Mouse (Mus musculus): ENCODE results near the gene Calhm4. TPM values are rescaled to one million over a fixed set of nuclear protein-coding genes. Genes with fewer than 3 reads are reported as not detected.
"Not testable (repeated sequence)": the region's sequence is repeated elsewhere in the genome, so short reads cannot be mapped to it uniquely, and the experiment has no call there.

The Calhm4 gene
- polyA plus RNA-seq, 1 experiment from 2014 or later: not detected

DNA sequence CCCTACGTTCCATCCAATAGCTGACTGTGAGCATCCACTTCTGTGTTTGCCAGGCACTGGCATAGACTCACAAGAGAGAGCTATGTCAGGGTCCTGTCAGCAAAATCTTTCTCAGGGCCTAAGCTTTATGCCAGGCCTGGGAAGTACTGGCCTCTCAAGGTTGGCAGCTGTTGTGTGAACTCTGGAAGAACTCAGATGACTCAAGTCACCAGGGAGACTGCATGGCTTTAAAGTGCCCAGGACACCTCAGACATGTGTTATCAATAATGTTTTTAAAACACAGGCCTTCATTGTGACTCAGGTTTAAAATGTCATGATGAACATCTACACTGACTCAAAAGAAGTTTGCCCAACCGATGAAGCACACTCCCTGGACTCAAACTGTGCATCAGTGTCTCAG, 30.9 kb downstream of the Calhm4 start:
- ATAC-seq (ENCODE audit: low FRiP score) (no peak), DNase-seq (ENCODE audit: low spot score, missing footprints) (no peak)
- H3K27ac ChIP-seq (ENCODE audit: low read depth, low read length): no peak overlapping the region
- H3K27me3 ChIP-seq (ENCODE audit: control insufficient read depth, insufficient read depth, low read length): no peaks in the 10 kb centered on the region
- H3K4me3 ChIP-seq (ENCODE audit: low read depth, low read length): no peak overlapping the region
- H3K9ac ChIP-seq (ENCODE audit: low read length): no peak overlapping the region
- peaks cover 5% of the 10 kb centered on the region for H3K4me1 ChIP-seq (ENCODE audit: control insufficient read depth, insufficient read depth, low read length)
- H3K4me2 ChIP-seq: no peak overlapping the region
- 72% methylated on average over 2 of the region's 2 CpGs for WGBS
- H3K9me3 ChIP-seq (ENCODE audit: control insufficient read depth, low read length): no peaks in the 10 kb centered on the region
- H3K36me3 ChIP-seq (ENCODE audit: control insufficient read depth, insufficient read depth, low read length): no peaks in the 10 kb centered on the region; the same call in 1 of the 2 replicates

DNA sequence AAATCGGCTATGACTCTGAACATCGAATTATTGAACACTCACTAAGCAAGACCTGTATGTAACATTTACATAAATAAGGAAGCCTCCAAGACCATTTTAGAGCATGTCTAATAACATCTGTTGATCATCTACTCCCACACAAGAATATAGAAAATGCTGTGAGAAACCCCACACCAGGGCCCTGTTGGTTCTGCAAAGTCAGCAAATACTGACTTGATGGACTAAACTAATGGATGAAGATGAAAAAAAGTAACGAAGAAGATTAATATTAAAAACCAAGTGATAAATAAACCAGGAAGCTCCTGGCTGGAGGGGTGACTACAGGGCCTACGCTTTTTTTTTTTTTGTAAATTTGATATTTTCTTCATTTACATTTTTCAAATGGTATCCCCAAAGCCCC, 31.5 kb downstream of the Calhm4 start:
- Histone ChIP-seq H3K27me3 (ENCODE audit: control insufficient read depth, insufficient read depth, low read length) (no peaks in the 10 kb centered on the region), H3K27ac (ENCODE audit: low read depth, low read length) (no peak overlapping the region), H3K36me3 (ENCODE audit: control insufficient read depth, insufficient read depth, low read length) (no peaks in the 10 kb centered on the region; the same call in 1 of the 2 replicates), H3K4me3 (ENCODE audit: low read depth, low read length) (no peak overlapping the region), H3K4me1 (ENCODE audit: control insufficient read depth, insufficient read depth, low read length) (no peaks in the 10 kb centered on the region), H3K9me3 (ENCODE audit: control insufficient read depth, low read length) (no peaks in the 10 kb centered on the region), H3K4me2 (no peak overlapping the region), H3K9ac (ENCODE audit: low read length) (no peak overlapping the region)
- WGBS: 95% methylated on average over 4 of the region's 4 CpGs
- no peak for ATAC-seq (ENCODE audit: low FRiP score)
- DNase-seq (ENCODE audit: low spot score, missing footprints): no peak

DNA sequence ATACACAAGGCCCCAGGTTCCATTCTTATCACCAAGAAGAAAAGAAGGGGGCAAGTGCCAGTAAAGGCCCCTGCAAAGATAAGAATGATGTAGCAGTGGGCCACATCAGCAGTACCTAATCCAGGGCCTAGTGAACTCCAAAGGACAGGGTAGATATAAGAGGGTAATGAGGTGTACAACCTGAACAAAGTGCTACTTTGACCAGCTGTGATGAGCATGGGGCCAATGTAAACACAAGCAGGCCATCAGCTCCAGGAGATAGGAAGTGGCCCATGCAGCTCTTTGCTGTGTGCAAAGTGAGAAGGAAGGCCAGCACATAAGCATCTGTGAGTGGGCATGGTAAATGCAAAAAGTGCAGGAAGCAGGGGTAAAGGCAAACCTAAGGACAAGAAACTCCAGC, 45.7 kb downstream of the Calhm4 start:
- no peaks in the 10 kb centered on the region; the same call in 1 of the 2 replicates for H3K36me3 ChIP-seq (ENCODE audit: control insufficient read depth, insufficient read depth, low read length)
- ATAC-seq (ENCODE audit: low FRiP score) (no peak), DNase-seq (ENCODE audit: low spot score, missing footprints) (no peak)
- H3K4me2 ChIP-seq: no peak overlapping the region
- no peak overlapping the region for H3K9ac ChIP-seq (ENCODE audit: low read length)
- H3K4me3 ChIP-seq (ENCODE audit: low read depth, low read length): no peak overlapping the region
- H3K27ac ChIP-seq (ENCODE audit: low read depth, low read length): no peak overlapping the region
- H3K9me3 ChIP-seq (ENCODE audit: control insufficient read depth, low read length): no peaks in the 10 kb centered on the region
- H3K27me3 ChIP-seq (ENCODE audit: control insufficient read depth, insufficient read depth, low read length): no peaks in the 10 kb centered on the region
- no peaks in the 10 kb centered on the region for H3K4me1 ChIP-seq (ENCODE audit: control insufficient read depth, insufficient read depth, low read length)

DNA sequence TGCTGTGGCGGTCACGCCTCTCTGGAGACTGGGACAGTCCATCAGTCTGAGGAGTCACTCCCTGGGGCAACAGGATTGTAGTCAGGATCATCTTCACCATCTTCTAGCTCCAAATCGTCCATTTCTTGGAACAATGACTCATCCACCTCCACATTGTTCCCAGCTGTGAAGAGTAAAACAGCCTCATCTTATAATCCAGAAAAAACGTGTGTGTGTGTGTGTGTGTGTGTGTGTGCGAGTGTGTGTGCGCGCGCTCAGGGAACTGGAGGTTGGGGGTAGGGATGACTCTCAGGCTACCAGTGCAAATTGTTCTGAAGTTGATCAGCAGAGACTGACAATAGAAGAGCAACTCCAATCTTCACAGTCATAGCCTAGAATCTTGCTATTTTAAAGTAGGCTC, 47.4 kb downstream of the Calhm4 start:
- H3K4me1 ChIP-seq (ENCODE audit: control insufficient read depth, insufficient read depth, low read length); H3K36me3 ChIP-seq (ENCODE audit: control insufficient read depth, insufficient read depth, low read length): not testable (repeated sequence)

More for the DNA sequence above, 47.4 kb downstream of the Calhm4 start:
- not testable (repeated sequence) for H3K9ac ChIP-seq (ENCODE audit: low read length); H3K27ac ChIP-seq (ENCODE audit: low read depth, low read length); H3K4me2 ChIP-seq; H3K4me3 ChIP-seq (ENCODE audit: low read depth, low read length); DNase-seq (ENCODE audit: low spot score, missing footprints); H3K27me3 ChIP-seq (ENCODE audit: control insufficient read depth, insufficient read depth, low read length); ATAC-seq (ENCODE audit: low FRiP score); H3K9me3 ChIP-seq (ENCODE audit: control insufficient read depth, low read length)
- WGBS: 92% methylated on average over 6 of the region's 8 CpGs

Other genes with a start within 250 kb of the Calhm4 start
- not detected in 2 replicates for gene Sult3a1, start 186.6 kb downstream of the Calhm4 start, polyA plus RNA-seq (2014; fragmentation: Nextera tagmentation; extraction: Ambion mirVana)
- 0.07 and 0.25 TPM in 2 replicates for gene Rsph4a, start 139.2 kb downstream of the Calhm4 start, polyA plus RNA-seq (2014; fragmentation: Nextera tagmentation; extraction: Ambion mirVana)
- gene Zup1, start 93.0 kb downstream of the Calhm4 start, polyA plus RNA-seq (2014; fragmentation: Nextera tagmentation; extraction: Ambion mirVana): 26.9 and 29.2 TPM in 2 replicates
- 164 and 171 TPM in 2 replicates for gene Rwdd1, start 24.7 kb downstream of the Calhm4 start, polyA plus RNA-seq (2014; fragmentation: Nextera tagmentation; extraction: Ambion mirVana)
- not detected in 2 replicates for gene Trappc3l, start 6.7 kb downstream of the Calhm4 start, polyA plus RNA-seq (2014; fragmentation: Nextera tagmentation; extraction: Ambion mirVana)
- 0.37 and 0.44 TPM in 2 replicates for gene Calhm5, start 52.2 kb upstream of the Calhm4 start, polyA plus RNA-seq (2014; fragmentation: Nextera tagmentation; extraction: Ambion mirVana)
- gene Calhm6, start 83.7 kb upstream of the Calhm4 start, polyA plus RNA-seq (2014; fragmentation: Nextera tagmentation; extraction: Ambion mirVana): 0.20 and 0.25 TPM in 2 replicates
- gene Dse, start 163.4 kb upstream of the Calhm4 start, polyA plus RNA-seq (2014; fragmentation: Nextera tagmentation; extraction: Ambion mirVana): 21.1 and 24.8 TPM in 2 replicates
- 68.8 and 76.8 TPM in 2 replicates for gene Tspyl1, start 237.9 kb upstream of the Calhm4 start, polyA plus RNA-seq (2014; fragmentation: Nextera tagmentation; extraction: Ambion mirVana)

Data from midbrain, embryonic 11.5 days (tissue).